Mouse (Mus musculus): ENCODE data around the gene Kbtbd4.

Kbtbd4 gene

DNA sequence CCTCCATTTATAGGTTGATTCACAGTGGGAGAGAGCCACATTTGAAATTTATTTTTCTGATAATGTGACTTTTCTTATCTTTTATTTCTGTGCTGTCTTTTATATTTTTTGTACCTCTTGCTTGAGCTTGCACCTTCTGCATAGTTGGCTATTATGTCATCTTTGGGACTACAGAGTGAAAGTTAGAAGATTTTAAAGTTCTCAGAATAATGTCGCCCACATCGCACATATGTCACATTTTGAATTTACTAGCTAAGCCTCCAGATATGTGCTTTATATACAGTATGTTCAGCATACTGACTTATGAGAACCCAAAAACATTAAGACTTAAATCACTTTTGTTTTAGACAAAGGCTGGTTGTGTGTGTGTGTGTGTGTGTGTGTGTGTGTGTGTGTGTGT lies 55.5 kb downstream of the Kbtbd4 start:
- no peak for DNase-seq

Data from cerebellum, postnatal 25 days (tissue).